Mouse (Mus musculus): ENCODE data around the gene Bub1b.
A peak's percentile ranks its signal among the peaks of the same experiment; 100 is the strongest.
"Not testable (repeated sequence)": the region's sequence is repeated elsewhere in the genome, so short reads cannot be mapped to it uniquely, and the experiment has no call there.

Gene Bub1b

DNA sequence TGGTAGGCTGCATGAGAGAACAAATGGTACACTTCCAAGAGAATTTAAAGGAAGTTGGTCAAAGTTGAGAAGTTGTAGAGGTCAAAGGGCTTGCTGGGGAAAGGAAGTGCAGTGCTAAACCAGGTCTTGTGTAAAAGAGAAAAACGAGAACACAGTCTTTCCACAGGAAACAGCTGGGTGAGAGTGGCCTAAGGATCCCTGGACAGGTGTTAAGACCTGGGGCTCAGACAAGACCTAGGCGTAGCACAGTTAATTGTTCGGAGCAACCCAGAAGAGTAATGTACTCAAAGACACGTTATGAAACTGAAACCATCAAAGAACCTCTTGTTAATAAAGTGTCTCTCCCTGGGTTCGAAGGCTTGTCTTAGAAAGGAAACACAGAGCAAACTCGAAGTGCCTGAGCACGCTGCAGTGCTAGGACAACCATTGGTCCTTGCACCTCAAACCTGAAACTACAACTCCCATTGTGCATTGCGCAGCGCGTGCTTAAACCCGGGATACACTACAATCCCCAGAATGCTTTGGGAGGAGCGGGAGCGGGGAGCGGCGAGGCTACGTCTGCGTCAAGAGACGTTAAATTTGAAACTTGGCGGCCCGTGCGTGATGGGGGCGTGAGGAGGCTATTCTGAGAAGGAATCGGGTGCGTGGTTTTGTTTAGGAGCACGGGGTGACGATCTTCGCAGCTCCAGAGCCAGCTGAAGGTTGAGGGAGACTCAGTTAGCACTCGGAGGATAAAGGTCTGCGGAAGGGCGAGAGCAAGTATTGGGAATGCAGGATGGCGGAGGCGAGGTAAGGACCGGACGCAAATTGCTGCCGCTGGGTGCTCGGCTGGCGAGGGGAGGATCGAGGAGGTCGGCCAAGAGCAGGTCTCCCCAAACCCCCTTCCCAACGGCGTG is at the start of gene Bub1b:
TSS of gene Bub1b (plus strand) at position 539 of the 896 bp plus-strand sequence.
- peak; percentile 86 for DNase-seq (ENCODE audit: low read depth, low spot score)

DNA sequence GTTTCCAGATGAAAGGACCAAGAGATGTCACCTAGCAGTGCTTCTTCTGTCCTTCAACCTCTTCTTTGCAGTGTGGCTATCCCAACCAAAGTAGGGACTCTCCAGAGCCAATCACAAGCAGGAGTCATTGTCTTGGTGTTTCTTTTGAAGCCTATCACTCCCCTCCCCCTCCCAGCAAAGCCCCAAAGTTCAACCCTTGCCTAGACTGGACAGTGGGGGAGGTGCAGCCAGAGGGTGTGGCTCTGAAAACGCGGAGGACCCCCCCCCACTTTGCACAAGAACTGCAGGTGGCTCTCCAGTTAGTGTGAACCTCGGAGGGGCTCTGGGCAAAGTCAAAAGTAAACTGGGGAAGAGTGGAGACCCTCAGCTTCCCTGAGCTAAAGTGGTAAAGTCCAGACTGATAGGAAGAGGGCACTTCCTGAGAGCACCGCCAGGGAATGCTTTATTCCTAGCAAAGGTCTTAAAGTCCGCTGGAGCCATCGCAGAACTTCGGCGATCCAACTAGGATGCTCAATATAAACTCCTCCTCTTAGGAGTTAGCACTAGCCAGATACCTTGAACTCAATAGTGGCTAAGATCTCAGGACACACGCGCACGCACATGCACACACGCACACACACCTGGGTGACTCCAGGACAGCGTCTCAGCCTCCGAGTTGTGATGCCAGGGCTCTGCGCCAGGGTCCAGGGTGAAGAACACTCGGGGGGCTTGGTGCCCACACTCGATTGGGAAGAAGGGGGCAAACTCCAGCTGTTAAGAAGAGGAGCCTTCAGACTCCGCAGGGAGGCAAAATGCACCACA is 49.4 kb upstream of the Bub1b start:
- no peak for DNase-seq (ENCODE audit: low read depth, low spot score)

- DNase-seq (ENCODE audit: low read depth, low spot score): peak; percentile 90
Measured at GRCm38 (mm10) chr2:118549507-118550473, 48.2 kb upstream of the Bub1b start, which contains the start of gene Bmf. Gene Bmf, minus strand, starts transcription at chr2:118549687.

DNA sequence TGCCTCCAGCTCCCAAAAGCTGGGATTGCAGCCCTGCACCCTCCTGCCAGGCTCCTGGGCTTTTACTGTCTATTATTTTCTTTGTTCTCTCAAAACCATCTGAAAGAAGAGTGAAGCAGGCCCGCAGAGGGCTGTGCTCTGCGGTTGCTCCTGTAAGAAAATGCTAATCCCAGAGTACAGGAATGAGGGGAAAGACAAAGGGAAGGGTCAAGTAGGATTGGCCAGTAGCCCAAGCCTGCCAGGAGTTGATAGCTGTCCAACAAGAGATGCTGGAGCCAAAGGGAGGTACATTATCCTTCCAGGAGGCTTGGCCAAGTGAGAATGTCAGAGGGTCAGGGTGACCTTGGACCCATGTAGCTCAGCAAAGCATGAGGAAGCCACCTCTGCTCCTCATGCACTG is 46.4 kb upstream of the Bub1b start:
- no peak for DNase-seq (ENCODE audit: low read depth, low spot score)

GRCm38 (mm10) chr2:118554356-118554990 is 43.5 kb upstream of the Bub1b start:
- not testable (repeated sequence) for DNase-seq (ENCODE audit: low read depth, low spot score)

DNA sequence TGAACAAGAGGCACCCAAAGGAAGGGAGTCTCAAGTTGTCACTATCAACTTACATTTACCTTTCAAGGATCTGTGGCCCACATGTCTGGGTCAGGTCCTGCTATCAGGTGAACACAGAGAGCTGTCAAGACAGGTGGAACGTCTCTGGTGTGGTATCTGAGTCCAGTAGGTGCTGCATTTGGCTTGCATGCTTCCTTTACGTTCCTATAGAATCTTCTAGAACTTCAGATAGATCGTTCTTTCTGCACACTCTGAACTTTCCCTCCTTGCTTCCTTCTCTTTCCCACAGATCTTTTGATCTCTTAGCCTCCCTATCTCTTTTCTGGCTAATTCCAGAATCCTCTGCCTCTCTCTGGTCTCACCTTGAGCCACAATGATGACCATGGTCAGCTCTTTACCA is 39.6 kb upstream of the Bub1b start:
- no peak for DNase-seq (ENCODE audit: low read depth, low spot score)

- no peak for DNase-seq (ENCODE audit: low read depth, low spot score)
Measured at GRCm38 (mm10) chr2:118562015-118562414, 36.0 kb upstream of the Bub1b start.

DNA sequence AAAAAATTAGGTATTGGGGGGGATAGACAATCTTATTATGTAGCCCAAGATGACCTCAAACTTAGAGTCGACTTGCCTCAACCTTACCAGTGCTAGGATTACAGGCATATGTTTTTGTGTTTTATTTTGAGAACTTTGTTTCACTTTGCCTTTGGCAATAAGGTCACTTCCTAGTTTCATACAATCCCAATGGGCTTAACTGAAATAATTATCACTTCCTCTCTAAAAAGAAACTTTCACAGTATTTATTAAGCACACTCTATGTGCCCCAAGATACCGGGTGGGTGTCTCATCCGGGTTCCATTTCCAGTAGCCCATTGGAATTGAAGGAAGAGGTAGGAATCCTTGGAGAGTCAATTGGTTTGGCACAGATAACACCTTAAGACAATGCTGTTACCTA is 35.6 kb upstream of the Bub1b start:
- no peak for DNase-seq (ENCODE audit: low read depth, low spot score)

- no peak for DNase-seq (ENCODE audit: low read depth, low spot score)
Measured at GRCm38 (mm10) chr2:118567179-118567578, 30.8 kb upstream of the Bub1b start.

GRCm38 (mm10) chr2:118570939-118571338 is 27.1 kb upstream of the Bub1b start:
- DNase-seq (ENCODE audit: low read depth, low spot score): no peak

DNA sequence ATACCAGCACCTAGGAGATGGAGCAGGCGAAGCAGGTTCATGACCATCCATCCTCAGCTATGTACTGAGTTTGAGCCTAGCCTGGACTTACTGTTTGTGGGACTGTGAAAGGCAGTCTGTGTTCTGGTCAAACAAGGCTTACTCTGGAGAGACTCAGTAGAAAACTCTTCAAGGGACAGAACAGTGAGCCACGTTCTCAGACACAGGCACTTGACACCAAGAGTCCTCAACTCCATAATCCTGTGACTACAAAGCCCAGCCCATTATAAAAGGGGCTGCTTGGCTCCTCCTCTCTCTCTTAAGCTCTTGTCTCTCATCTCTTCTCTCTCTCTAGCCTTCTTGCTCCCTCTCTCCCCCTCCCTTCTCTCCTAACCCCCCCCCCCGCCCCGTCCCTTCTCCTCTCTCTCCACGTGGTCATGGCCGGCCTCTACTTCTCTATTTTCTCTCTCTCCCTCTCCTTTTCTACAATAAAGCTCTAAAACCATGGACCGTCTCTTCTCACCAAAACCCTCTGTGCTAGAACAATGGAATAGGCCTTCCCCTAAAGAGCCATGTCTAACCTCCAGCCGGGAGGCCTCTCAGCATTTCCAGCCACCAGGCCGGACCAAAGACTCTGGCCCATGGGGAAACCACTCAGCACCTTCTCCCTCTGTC is 25.7 kb upstream of the Bub1b start:
- no peak for DNase-seq (ENCODE audit: low read depth, low spot score)

GRCm38 (mm10) chr2:118573135-118573534 is 24.9 kb upstream of the Bub1b start:
- no peak for DNase-seq (ENCODE audit: low read depth, low spot score)

GRCm38 (mm10) chr2:118586013-118586412 is 12.0 kb upstream of the Bub1b start:
- DNase-seq (ENCODE audit: low read depth, low spot score): no peak

GRCm38 (mm10) chr2:118587686-118588085 is 10.3 kb upstream of the Bub1b start:
- DNase-seq (ENCODE audit: low read depth, low spot score): no peak

DNA sequence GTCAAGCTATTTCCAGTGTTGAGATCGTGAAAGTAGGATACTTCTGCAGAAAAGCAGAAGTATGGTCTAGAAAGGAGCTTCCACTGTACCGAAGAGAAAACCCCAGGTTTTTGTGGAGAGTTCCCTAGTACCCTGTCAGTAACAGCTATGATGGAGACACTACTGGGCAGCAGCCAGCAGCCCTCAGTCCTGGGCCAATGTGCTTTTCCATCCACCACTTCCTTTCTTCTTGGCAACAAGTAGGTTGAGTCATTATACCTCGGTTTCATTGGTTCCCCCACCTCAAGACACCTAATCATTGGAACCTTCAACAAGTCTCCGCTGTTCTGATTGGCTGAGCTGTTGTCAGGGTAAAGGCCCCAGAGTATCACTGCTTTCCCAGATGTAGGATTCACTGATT is 6.9 kb upstream of the Bub1b start:
- DNase-seq (ENCODE audit: low read depth, low spot score): no peak

DNA sequence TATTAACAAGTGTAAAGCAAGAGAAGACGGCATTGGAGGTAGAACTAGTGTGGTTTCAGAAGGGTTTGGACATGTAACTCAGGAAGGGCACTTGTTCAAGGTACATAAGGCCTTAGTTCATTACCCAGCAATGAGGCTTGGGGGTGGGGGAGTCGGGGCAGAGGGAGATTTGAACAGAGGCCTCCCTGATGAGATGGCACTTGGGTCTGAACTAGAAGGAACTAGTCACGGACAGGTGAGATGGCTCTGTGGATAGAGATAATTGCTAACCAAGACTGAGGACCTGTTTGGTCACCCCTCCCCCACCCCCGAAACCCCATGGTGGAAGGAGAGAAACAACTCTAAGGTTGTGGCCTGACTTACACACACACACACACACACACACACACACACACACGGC is 1.1 kb downstream of the Bub1b start:
- no peak for DNase-seq (ENCODE audit: low read depth, low spot score)

- no peak for DNase-seq (ENCODE audit: low read depth, low spot score)
Measured at GRCm38 (mm10) chr2:118601599-118602263, 3.7 kb downstream of the Bub1b start.

DNA sequence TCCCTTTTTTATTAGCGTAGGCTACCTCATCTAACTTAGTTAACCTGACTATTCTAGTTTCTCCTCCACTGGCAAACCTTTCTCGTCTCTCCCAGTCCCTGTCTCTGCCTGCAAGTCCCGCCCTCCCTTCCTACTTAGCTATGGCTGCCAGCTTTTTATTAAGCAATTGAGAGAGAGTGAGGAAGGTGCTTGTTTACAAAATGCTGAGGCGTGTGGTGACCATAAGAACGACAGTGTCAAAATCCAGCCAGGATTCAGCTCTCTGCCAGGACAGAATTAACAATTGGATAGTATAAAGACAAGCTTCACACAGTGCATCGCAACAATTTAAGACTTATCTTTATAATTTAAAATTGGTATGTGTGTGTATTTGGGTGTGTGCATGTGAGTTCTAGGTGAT is 6.1 kb downstream of the Bub1b start:
- no peak for DNase-seq (ENCODE audit: low read depth, low spot score)

DNA sequence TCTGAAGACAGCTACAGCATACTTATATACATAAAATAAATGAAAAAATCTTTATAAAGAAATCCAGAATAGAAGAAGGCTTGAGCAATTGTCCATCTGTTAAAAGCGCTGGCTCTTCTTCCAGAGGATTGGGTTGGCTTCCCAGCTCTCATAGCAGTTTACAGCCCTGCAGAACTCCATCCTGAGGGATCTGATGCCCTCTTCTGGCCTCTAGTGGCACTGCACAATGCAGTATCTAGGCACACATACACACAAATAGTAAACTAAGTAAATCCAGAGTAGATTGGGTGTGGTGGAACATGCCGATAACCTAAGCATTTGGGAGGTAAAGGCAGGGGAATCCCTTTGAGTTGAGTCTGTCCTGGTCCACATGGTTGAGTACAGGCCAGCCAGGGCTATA is 8.0 kb downstream of the Bub1b start:
- DNase-seq (ENCODE audit: low read depth, low spot score): no peak

DNA sequence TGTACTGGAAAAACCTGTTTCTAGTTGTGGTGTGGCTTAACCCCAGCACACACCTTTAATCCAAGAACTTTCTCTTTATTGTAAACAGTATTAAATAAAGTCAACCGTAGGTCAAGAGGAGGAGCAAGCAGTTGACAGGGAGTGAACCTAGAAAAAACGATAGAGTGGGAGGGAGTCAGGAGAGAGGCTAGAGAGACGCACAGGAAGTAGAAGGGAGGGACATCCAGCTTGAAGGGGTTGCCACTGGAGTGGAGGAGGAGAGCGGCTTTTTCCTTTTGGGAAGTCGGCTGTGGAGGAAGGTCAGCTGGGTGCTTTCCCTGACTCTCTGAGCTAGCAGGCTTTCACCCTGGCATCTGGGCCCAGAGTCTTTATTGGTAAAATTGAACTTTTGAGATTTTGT is 9.0 kb downstream of the Bub1b start:
- DNase-seq (ENCODE audit: low read depth, low spot score): no peak

Data from WW6 (cell line).